Mouse (Mus musculus): ENCODE measurements around the gene Med20.
"Not testable (repeated sequence)": the region's sequence is repeated elsewhere in the genome, so short reads cannot be mapped to it uniquely, and the experiment has no call there.

Med20 gene

DNA sequence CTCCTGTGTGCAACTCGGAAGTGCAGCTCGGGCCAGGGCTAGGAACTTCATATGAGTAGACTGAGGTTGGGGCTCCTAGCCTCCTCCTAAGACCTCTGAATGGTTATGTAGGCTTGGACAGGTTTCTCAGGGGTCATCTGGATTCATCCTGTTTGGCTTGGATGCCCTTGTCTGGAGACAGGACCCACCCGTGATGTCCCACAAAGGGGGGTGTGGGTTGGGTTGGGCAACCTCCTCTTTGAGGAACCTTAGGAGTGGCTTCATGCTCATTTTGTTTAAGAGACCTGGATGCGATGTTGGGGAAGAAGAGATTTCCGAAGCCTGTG is 14.6 kb upstream of the Med20 start:
- no peak for DNase-seq (ENCODE audit: low read depth, low spot score)

DNA sequence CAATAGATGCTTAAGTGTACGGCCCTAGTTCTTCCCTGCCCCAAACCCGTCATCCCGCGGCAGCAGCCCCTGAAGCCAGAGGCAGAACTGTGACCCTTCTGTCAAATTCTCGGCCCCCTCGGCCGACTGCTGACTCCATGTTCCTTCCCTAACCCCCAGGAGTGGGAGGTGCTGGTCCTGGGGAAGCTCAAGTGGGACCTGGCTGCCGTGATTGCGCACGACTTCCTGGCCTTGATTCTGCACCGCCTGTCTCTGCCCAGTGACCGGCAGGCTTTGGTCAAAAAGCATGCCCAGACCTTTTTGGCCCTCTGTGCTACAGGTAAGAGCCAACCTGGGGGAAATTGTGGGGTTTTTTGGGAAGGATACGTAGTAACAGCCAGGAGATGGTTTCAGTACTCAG is 14.1 kb upstream of the Med20 start:
- DNase-seq (ENCODE audit: low read depth, low spot score): no peak

- DNase-seq (ENCODE audit: low read depth, low spot score): peak; percentile 71
Observed at GRCm38 (mm10) chr17:47597838-47598579, 13.4 kb upstream of the Med20 start.

DNA sequence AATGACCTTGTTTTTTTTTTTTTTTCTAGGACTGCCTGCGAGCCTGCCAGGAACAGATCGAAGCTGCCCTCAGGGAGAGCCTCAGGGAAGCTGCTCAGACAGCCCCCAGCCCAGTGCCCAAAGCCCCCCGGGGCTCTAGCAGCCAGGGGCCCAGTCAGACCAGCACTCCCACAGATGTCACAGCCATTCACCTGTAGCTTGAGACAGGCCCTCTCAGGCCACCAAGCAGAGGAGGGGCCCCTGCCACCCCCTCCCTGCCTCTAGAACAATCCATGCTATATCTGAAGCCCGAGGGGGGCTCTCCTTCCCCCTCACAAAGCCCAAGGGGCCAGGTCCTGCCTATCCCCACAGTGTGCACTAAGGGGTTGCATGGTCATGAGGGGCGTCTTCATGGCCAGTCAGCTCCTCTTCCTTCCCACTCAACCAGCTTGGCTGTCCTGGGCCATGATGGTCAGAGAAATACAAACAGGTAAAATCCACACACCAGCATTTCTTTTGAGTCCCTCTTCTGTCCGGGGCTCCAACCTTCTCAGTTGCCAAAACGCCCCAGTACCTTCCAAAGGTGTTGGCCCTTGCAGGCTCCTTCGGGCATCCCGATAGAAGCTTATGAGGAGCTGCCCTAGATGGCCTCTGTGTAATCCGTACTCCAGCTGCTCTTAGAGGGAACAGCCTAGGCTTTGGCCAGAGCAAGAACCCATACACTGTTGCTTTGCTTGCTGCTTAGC is 12.6 kb upstream of the Med20 start:
- not testable (repeated sequence) for DNase-seq (ENCODE audit: low read depth, low spot score)

DNA sequence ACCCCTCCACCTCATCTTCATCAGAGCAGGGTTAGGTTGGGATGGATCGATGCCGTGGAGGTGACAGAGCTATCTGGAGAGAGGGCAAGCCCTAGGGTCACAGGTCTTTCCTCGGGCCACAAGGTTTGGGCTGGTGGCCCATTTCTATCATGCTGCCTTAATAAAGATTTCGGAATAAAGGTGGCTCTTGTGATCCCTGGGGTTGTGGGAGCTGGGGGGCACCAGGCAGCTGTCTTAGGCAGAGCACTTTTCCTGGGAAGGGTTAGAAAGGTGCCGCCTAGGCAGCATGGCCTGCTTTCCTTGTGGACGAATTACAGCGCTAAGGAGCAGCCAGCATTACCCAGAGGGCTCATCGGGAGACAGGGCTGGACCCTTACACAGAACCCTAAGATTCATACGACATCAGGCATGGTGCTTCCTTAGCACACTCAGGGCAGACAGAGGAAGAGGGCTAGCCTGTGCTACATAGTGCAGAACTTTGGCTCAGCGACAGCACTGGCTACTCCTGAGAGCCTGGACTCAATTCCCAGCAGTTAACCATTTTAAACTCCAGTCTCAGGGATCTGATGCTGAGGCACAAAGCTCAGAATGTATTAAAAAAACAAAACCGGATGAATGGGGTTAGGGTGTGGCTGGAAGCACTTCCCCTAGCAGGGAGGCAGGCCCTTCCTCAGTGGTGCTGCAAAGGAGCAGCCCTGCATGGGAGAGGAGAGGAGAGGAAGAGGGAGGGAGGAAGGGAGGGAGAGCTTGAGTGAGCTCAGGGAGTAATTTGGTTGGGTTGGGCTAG is 11.7 kb upstream of the Med20 start:
- no peak for DNase-seq (ENCODE audit: low read depth, low spot score)

DNA sequence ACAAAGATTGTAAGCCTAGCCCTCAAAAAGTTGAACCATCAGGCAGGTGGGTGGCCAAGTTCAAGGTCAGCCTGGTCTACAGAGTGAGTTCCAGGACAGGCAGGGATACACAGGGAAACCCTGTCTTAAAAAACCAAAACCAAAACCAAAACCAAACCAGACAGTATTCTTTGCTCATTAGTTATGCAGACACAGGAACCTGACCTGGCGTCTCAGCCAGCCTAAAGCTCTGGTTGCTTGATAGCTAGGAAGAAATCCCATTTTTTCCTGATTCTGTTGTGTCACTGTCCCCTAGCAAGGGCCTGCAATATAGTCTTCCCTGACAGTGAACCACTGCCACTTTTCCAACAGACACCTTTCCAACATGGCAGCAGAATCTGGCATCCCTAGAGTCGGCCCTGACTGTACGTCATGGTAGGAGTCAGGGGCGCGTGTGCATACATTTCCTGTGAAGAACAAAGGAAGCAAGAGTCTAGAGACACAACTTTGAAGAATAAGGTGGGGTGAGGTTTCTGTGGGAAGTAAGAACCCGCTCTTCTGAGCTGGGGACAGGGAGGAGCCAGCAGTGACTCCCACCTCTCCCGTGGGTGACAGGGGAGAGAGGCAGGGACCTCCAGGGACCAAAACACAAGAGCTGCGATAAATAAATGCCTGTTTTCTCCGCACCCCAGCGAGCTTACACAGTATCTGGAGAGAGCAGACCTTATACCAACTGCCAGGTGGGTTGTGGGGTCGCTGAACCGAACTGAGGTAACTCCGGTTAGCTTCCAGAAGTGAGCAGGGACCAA is 10.6 kb upstream of the Med20 start:
- no peak for DNase-seq (ENCODE audit: low read depth, low spot score)

DNA sequence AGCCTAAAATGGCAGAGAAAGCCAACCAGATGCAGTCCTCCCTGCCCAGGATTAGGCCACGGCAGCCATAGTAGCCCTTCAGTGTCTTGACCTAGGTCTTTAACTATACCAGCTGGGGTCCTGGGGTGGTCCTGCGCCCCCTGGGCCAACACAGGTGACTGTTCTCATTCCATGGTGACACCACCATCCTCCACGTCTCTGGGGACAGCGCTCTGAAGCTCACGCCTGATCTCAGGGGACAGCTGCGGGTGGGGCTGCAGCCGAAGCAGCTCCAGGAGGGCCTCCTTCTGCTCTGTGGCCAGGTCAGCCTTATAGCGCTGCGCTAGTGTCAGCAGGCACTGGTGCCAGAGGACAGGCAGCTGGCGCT is 10.0 kb upstream of the Med20 start:
- DNase-seq (ENCODE audit: low read depth, low spot score): no peak

GRCm38 (mm10) chr17:47602289-47602688 is 9.1 kb upstream of the Med20 start:
- no peak for DNase-seq (ENCODE audit: low read depth, low spot score)

DNA sequence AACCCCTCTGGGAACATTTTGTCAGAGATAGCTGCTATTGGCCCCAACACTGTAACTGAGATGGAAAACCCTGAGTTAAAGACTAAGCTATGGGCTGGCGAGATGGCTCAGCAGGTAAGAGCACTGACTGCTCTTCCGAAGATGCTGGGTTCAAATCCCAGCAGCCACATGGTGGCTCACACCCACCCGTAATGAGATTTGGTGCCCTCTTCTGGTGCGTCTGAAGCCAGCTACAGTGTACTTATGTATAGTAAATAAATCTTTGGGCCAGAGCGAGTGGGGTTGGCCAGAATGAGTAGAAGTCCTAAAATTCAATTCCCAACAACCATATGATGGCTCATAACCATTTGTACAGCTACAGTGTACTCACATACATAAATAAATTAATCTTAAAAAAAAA is 5.2 kb upstream of the Med20 start:
- DNase-seq (ENCODE audit: low read depth, low spot score): no peak

DNA sequence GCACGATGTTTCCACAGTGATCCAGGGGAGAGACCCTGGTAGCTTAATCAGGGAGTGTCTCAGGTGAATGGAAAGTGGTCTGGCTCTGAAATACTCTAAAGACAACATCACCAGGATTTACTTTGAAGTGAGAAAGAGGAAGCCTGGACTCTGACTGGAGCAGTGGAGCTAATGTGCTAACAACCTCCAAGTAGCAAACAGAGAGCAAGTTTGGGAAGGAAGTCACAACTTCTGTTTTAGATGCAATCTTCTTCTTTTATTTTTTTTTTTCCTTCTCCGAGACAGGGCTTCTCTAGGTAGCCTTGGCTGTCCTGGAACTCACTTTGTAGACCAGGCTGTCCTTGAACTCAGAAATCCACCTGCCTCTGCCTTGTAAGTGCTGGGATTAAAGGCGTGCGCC is 2.2 kb upstream of the Med20 start:
- DNase-seq (ENCODE audit: low read depth, low spot score): no peak

GRCm38 (mm10) chr17:47611661-47611982 is 240 bp downstream of the Med20 start:
- no peak for DNase-seq (ENCODE audit: low read depth, low spot score)

DNA sequence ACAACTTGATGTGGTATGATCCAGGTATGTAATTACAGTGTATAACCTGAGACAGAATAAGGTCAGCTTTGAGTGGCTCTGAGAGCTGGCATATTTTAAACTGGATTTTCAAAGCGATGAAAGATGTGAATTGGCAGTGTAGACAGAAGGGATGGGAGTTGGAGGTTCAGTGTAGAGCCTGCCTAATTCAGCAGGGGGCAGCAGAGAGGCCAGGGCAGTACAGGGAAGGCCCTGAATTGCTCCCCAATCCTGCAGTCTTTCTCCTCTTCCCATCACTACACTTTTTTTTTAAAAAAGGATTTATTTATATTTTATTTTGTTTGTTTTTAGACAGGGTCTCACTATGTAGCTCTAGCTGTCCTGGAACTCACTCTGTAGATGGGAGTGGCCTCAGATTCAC is 2.6 kb downstream of the Med20 start:
- no peak for DNase-seq (ENCODE audit: low read depth, low spot score)

GRCm38 (mm10) chr17:47616119-47616518 is 4.7 kb downstream of the Med20 start:
- DNase-seq (ENCODE audit: low read depth, low spot score): no peak

DNA sequence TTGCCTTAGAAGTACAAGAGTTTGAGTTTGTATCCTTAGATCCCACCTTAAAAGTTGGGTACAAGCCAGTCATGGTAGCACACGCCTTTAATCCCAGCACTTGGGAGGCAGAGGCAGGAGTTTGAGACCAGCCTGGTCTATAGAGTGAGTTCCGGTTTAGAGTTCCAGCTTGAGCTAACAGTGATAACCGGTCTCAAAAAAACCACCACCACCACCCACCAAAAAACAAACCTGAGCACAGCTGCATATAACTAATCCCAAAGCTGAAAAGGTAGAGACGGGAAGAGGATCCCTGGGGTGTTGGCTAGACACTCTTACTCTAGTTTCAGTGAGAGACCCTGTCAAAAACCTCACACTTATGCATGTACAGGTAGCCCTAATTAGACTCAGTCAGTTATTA is 5.3 kb downstream of the Med20 start:
- no peak for DNase-seq (ENCODE audit: low read depth, low spot score)

DNA sequence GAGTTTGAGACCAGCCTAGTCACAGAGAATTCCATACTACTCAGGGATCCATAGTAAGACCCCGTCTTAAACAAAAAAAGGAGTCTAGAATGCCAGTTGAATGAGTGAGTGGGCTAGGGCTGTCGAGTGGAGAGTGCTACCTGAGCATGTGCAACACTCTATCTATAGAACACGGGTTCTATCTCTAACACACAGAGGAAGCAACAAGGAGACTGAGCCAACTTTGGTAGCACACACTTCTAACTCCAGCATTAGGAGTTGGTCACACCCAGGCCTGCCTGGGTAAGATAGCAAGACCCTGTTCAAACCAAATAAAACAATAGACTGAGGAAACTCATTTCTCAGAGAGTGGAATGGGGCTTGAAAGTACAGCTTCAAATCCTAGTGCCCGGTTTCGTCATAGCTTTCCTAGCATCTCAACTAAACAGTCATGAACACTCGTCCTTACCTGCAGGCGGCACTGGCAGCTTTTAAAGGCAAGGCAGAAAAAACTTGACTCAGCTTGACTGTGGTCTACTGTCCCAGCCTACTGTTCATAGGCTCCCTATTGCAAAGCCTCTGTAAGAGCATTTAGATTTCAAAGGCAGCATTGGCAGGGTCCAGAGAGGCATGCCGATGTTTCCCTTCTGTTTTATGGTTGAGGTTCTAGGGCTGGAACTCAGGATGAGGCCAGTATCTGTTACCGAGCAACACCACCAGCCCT is 6.4 kb downstream of the Med20 start:
- DNase-seq (ENCODE audit: low read depth, low spot score): no peak

DNA sequence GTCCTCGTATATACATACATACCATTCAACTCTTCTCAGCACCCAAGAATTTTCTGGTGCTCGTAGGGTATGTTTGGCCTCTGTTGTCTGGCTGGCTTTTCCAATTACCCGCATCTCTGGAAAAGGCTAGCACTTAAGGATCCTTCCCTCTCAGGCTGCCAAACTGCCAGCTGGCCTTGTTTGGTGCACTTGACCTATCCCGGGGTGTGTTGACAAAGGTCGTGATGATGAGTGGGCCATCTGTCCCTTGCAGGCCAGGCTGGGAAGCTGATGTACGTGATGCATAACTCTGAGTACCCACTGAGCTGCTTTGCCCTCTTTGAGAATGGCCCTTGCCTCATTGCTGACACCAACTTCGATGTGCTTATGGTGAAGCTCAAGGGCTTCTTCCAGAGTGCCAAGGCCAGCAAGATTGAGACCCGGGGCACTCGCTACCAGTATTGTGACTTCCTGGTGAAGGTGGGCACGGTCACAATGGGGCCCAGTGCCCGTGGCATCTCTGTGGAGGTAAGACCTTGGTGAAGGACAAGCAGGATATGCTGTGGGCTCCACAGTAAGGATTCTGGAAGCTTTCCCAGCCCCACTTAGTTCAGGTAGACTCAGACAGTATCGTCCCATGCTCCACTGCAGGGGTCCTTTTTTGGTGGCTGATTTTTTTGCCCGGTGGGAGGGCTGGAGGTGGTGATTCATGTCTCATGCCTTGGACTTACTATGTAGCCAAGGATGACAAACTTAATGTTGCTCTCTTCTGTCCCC is 7.4 kb downstream of the Med20 start:
- DNase-seq (ENCODE audit: low read depth, low spot score): no peak

DNA sequence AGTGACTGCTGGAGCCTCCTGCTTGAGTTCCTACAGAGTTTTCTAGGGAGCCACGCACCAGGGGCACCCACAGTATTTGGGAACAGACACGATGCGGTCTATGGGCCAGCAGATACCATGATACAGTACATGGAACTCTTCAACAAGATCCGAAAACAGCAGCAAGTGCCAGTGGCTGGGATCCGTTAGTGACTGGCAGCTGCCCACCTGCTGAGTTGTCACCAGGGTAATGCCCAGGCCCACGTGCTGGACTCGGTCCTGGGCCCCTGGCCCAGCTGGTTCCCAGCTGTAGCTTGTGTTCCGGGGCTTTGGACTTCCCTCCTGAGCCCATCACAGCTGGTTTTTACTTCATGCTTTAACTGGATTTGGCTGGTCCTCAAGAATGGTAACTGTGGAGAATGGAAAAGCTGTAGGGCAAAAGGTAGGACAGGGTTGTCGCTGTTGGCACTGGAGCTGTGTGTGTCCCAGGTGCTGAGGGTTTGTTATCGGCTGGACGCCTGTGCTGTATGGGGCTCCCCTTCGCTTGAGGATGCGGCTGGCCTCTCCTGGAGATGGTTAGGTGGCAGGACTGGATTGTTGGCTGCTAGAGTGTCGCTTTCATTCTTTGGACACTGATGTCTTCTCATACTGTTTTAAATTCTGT is 11.7 kb downstream of the Med20 start:
- DNase-seq (ENCODE audit: low read depth, low spot score): no peak

DNA sequence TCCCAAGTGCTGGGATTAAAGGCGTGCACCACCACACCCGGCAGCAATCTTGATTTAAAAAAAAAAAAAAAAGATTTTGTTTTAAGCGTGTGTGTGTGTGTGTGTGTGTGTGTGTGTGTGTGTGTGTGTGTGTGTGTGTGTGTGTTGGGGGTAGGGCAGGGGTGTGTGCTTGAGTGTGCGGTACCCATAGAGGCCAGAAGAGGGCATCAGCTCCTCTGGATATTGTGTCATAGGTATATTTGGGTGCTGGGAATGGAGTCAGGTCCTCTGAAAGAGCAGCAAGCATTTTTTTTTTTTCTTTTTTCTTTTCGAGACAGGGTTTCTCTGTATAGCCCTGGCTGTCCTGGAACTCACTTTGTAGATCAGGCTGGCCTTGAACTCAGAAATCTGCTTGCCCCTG is 13.2 kb downstream of the Med20 start:
- DNase-seq (ENCODE audit: low read depth, low spot score): not testable (repeated sequence)

- DNase-seq (ENCODE audit: low read depth, low spot score): no peak
Observed at GRCm38 (mm10) chr17:47625088-47625487, 13.7 kb downstream of the Med20 start.

DNA sequence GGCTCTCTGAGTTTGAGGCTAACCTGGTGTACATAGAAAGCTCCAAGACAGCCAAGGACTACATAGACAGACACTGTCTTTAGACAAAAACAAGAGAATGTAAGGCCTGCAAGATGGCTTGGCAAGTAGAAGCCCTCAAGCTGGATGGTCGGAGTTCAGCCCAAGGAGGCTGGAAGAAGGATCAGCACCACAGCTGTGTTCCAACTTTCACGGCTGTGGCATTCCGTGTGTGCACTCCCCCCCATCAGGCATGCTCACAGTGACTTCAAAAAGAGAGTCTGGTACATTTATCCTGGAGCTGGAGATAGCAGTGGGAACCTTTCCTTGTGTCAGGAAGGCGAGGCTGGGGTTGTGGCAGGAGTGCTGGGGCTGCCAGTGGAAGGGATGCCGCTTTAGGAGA is 14.6 kb downstream of the Med20 start:
- DNase-seq (ENCODE audit: low read depth, low spot score): no peak
